Mouse (Mus musculus) liver, embryonic 14.5 days (tissue): ENCODE data around the gene AL731706.1. TPM values are rescaled to one million over a fixed set of nuclear protein-coding genes. Genes with fewer than 3 reads are reported as not detected.
A peak's percentile ranks its signal among the peaks of the same experiment; 100 is the strongest.

Experiments used
- ATAC-seq: fragments of 200-750 bp; cut with Nextera tagmentation; 2 replicates; pipeline ENCODE4 v1.8.0; 2017; ENCODE audit warnings: moderate number of reproducible peaks, mild to moderate bottlenecking, moderate library complexity; ENCODE audit not compliant: insufficient read depth
- DNase-seq, 3 experiments: peaks; one replicate each; pipeline ENCODE4 v3.0.0-alpha.2; 2012 to 2013; ENCODE audit warnings: low read depth in 3 of 3, low spot score in 3 of 3
- H3K27ac ChIP-seq: fragments of 300-500 bp; sonication (generic); 2 replicates; pipeline ENCODE4 v1.5.1; 2014; ENCODE audit warnings: moderate library complexity, mild to moderate bottlenecking, control low read depth, inconsistent platforms
- H3K27me3 ChIP-seq: fragments of 300-500 bp; sonication (generic); 2 replicates; pipeline ENCODE4 v1.6.1; 2014; ENCODE audit warnings: mild to moderate bottlenecking, low read length, moderate library complexity; ENCODE audit not compliant: control insufficient read depth, insufficient read depth
- H3K36me3 ChIP-seq: fragments of 300-500 bp; sonication (generic); replicated peaks from 2 replicates; pipeline ENCODE4 v1.6.1; 2014; ENCODE audit warnings: low read depth; ENCODE audit not compliant: control insufficient read depth, insufficient read depth
- H3K4me1 ChIP-seq, 2 experiments: fragments of 200-500 bp in 1 of 2; fragments of 300-500 bp in 1 of 2; sonication (generic) in 1 of 2; replicated peaks; 2 replicates each; pipeline ENCODE4 v1.6.1; 2012 to 2014; ENCODE audit warnings: antibody characterized with exemption in 1 of 2, inconsistent platforms in 1 of 2, low read length in 1 of 2; ENCODE audit not compliant: control insufficient read depth in 2 of 2, insufficient read depth in 2 of 2
- H3K4me2 ChIP-seq: fragments of 300-500 bp; sonication (generic); 2 replicates; pipeline ENCODE4 v1.6.1; 2014; ENCODE audit warnings: low read depth, mild to moderate bottlenecking, control low read depth, moderate library complexity
- H3K4me3 ChIP-seq, 2 experiments: fragments of 200-500 bp in 1 of 2; fragments of 300-500 bp in 1 of 2; sonication (generic) in 1 of 2; 2 replicates each; pipeline ENCODE4 v1.5.1; 2012 to 2014; ENCODE audit warnings: low read depth in 2 of 2, low read length in 2 of 2, mild to moderate bottlenecking in 2 of 2, control low read depth in 1 of 2, inconsistent platforms in 1 of 2, moderate library complexity in 1 of 2; ENCODE audit not compliant: insufficient read depth in 1 of 2
- H3K9ac ChIP-seq: fragments of 300-500 bp; sonication (generic); replicated peaks from 2 replicates; pipeline ENCODE4 v1.6.1; 2014; ENCODE audit warnings: mild to moderate bottlenecking, control low read depth, moderate library complexity
- H3K9me3 ChIP-seq: fragments of 300-500 bp; sonication (generic); 2 replicates; pipeline ENCODE4 v1.6.1; 2016; ENCODE audit warnings: low read length, mixed read lengths; ENCODE audit not compliant: control insufficient read depth
- CTCF ChIP-seq: IDR thresholded peaks from 2 replicates; pipeline ENCODE4 v1.5.1; 2016; ENCODE audit warnings: antibody characterized with exemption, low read depth, control low read depth
- EP300 ChIP-seq: IDR thresholded peaks from 2 replicates; pipeline ENCODE4 v1.6.1; 2016; ENCODE audit warnings: antibody characterized with exemption, low read depth
- WGBS: fragments of 180-500 bp; shearing (Covaris S2); extraction: QIAGEN DNeasy Blood & Tissue Kit; methylation state at CpG from one replicate; pipeline ENCODE4 v1.1.7; 2014; ENCODE audit not compliant: insufficient replicate concordance; 5-methylcytosine and 5-hydroxymethylcytosine counted together
- polyA plus RNA-seq, 2 experiments: library from polyadenylated mRNA; depleted of rRNA in 1 of 2; stranded (reverse) in 1 of 2; unstranded in 1 of 2; fragments of >200 nt; fragmentation: Nextera tagmentation in 1 of 2; extraction: Ambion mirVana in 1 of 2; gene quantifications; 2 replicates each; pipeline versions ENCODE4 v1.2.1 to v1.2.3; 2012 to 2014

Gene AL731706.1
- polyA plus RNA-seq, 2 experiments: 8.8 to 19.5 TPM

- H3K4me2 ChIP-seq: peak overlapping the region; percentile 44
Measured at GRCm38 (mm10) chr2:136920257-136920993, 29.2 kb upstream of the AL731706.1 start.

DNA sequence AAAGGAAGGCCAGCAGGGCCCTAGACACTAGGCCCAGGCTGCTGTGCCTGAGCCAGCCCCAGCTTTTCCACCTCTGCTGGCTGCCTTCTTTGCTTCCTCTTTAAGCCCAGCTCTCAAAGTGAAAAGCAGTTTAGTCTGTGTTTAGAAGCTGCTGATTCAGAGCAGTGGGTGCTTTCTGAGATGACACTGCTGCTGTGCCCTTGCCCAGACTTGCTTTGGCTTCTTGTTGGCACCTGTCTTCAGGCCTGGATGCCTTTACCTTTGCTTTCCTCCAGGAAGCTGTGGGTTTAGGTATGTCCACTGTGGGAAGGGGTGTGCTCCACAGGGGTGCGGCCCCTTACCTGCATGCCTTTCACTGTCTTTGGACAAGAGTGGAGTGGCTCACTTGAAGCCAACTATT, 28.2 kb upstream of the AL731706.1 start:
- Histone ChIP-seq H3K27ac (no peak overlapping the region), H3K4me1 (peaks cover 13 to 18% of the 10 kb centered on the region in 2 experiments), H3K27me3 (no peaks in the 10 kb centered on the region), H3K36me3 (no peaks in the 10 kb centered on the region), H3K4me3 (no peak overlapping the region), H3K9me3 (no peaks in the 10 kb centered on the region), H3K4me2 (no peak overlapping the region), H3K9ac (no peak overlapping the region)
- TF ChIP-seq CTCF (no peak), EP300 (no peak)
- DNase-seq (no peak), ATAC-seq (no peak)
- 76% methylated on average over 1 of the region's 1 CpGs for WGBS

More at GRCm38 (mm10) chr2:136920257-136920993, 29.2 kb upstream of the AL731706.1 start:
- Histone ChIP-seq H3K9ac (no peak overlapping the region), H3K36me3 (no peaks in the 10 kb centered on the region), H3K9me3 (no peaks in the 10 kb centered on the region), H3K27ac (peak overlapping the region; percentile 75), H3K4me1 (peaks cover 13 to 18% of the 10 kb centered on the region in 2 experiments), H3K4me3 (no peak overlapping the region), H3K27me3 (no peaks in the 10 kb centered on the region)
- ATAC-seq (peak; percentile 32), DNase-seq (no peak)
- TF ChIP-seq EP300: no peak
- no peak for TF ChIP-seq CTCF
- WGBS: 56% methylated on average over 3 of the region's 3 CpGs

- Histone ChIP-seq H3K4me1 (peaks cover 0 to 1% of the 10 kb centered on the region in 2 experiments; a peak in 2 of 4 replicates), H3K9me3 (no peaks in the 10 kb centered on the region), H3K27me3 (no peaks in the 10 kb centered on the region), H3K27ac (no peak overlapping the region), H3K36me3 (no peaks in the 10 kb centered on the region), H3K9ac (no peak overlapping the region), H3K4me3 (no peak overlapping the region), H3K4me2 (no peak overlapping the region)
- TF ChIP-seq EP300: no peak
- TF ChIP-seq CTCF: peak; percentile 4; the same call in 1 of the 2 replicates
- ATAC-seq: no peak
- WGBS: 55% methylated on average over 3 of the region's 3 CpGs
- no peak for DNase-seq
Measured at GRCm38 (mm10) chr2:136914334-136914902, 23.2 kb upstream of the AL731706.1 start.

- Histone ChIP-seq H3K27ac (no peak overlapping the region), H3K9ac (no peak overlapping the region), H3K4me2 (no peak overlapping the region), H3K36me3 (no peaks in the 10 kb centered on the region), H3K27me3 (no peaks in the 10 kb centered on the region), H3K4me1 (no peaks in the 10 kb centered on the region), H3K4me3 (no peak overlapping the region), H3K9me3 (no peaks in the 10 kb centered on the region)
- 73% methylated on average over 3 of the region's 3 CpGs for WGBS
- TF ChIP-seq EP300 (no peak), CTCF (no peak)
- ATAC-seq (no peak), DNase-seq (no peak)
Measured at GRCm38 (mm10) chr2:136913021-136913420, 21.8 kb upstream of the AL731706.1 start.

DNA sequence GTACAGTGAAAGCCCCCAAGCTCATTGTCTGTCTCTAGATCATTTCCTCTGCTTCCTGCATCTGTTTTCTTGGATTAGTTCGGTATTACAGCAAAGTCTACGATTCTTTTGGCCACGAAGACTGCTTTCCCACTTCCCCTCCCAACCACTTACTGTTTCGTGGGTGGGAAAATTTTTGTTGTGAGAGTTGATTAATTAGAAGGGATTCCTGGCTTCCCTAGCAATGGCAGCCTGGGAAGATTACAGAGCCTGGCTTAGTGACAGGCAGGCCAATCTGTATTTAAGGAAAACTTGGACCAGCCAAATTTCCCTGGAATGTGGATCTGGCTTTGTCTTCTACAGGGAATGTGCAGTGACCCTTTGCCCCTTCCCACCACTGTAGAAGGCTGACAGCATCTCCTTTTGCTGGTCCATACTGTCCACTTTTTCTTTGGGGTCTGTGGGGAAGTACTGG, 20.8 kb upstream of the AL731706.1 start:
- ATAC-seq (no peak), DNase-seq (no peak)

More for the DNA sequence above, 20.8 kb upstream of the AL731706.1 start:
- 18% methylated on average over 4 of the region's 4 CpGs for WGBS
- Histone ChIP-seq H3K4me1 (no peaks in the 10 kb centered on the region), H3K4me3 (no peak overlapping the region), H3K9me3 (no peaks in the 10 kb centered on the region), H3K9ac (no peak overlapping the region), H3K36me3 (no peaks in the 10 kb centered on the region), H3K27ac (no peak overlapping the region), H3K27me3 (no peaks in the 10 kb centered on the region), H3K4me2 (no peak overlapping the region)
- TF ChIP-seq EP300 (no peak), CTCF (no peak)
